Mouse (Mus musculus): ENCODE measurements around the gene Ddx5. TPM values are rescaled to one million over a fixed set of nuclear protein-coding genes. Genes with fewer than 3 reads are reported as not detected.
"Not testable (repeated sequence)": the region's sequence is repeated elsewhere in the genome, so short reads cannot be mapped to it uniquely, and the experiment has no call there.

The Ddx5 gene
- polyA plus RNA-seq, 1 experiment from 2014 or later = 426 TPM

DNA sequence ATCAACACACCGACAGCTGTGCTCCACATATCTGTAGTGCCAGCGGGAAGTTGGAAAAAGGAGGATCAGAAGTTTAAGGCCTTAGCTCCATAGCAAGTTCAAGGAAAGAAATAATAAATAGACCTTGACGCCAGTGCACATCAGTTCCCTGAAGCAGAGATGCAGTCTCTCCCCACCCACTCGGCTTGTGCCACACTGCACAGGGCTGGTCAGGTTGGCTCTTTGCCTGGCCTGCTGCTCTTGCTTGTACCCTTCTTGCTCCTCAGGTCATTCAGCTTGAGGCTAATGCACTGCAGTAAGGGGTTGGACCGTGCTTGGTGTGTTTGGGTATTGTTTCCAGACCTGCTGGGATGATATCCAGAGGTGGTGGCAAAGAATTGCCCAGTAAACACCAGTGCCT is 28.5 kb downstream of the Ddx5 start:
- Histone ChIP-seq H3K27me3 (no peaks in the 10 kb centered on the region), H3K4me1 (replicated peaks) (peaks cover 9% of the 10 kb centered on the region; the same call in 1 of the 2 replicates), H3K4me3 (replicated peaks) (no peak overlapping the region), H3K27ac (no peak overlapping the region), H3K4me2 (no peak overlapping the region), H3K9me3 (no peaks in the 10 kb centered on the region), H3K36me3 (peaks cover 11% of the 10 kb centered on the region; the same call in 1 of the 2 replicates), H3K9ac (replicated peaks) (no peak overlapping the region)
- 90% methylated on average over 5 of the region's 5 CpGs for WGBS
- no peak for ATAC-seq (ENCODE audit: insufficient number of reproducible peaks, insufficient read depth, low FRiP score, low TSS enrichment, low read depth)

DNA sequence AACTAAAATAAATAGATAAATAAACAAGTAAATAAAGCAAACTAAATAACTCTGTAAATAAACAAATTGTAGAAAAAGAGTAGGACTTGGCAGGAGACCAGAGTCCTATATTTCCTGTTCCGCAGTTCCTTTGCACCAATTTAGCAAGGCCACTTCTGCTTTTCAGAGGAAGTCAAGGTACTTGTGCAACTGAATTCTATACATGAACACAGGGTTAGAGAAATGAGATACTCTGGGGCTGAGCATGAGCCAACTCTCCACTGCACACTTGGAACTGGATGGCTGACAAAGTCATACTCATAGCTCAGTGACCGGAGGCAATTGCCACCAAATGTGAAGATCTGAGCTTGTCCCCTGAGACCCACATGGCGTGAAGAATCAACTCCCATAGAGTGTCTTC is 30.0 kb downstream of the Ddx5 start:
- WGBS = 92% methylated on average over 3 of the region's 3 CpGs
- H3K9ac ChIP-seq (replicated peaks) = no peak overlapping the region
- ATAC-seq (ENCODE audit: insufficient number of reproducible peaks, insufficient read depth, low FRiP score, low TSS enrichment, low read depth) = no peak

DNA sequence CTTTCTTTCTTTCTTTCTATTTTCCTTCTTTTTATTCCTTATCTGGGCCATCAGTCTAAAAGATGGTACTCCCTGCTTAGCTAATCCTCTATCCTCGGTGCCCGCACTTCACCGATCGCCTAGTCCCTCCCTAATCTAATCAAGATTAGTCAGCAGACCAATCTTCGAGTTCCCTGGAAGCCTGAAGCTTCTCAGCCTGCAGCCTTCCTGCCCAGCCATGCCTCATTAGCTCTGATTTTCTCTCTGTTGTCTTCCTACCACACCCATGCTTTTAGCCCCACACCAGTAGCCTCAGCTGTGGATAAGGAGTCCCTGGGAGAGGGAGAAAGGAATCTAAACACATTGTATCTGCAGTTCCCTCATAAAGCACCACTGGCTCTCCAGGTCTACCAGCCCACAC is 33.4 kb downstream of the Ddx5 start:
- no peaks in the 10 kb centered on the region for H3K27me3 ChIP-seq
- H3K4me1 ChIP-seq (replicated peaks) = no peaks in the 10 kb centered on the region
- no peaks in the 10 kb centered on the region for H3K36me3 ChIP-seq
- H3K9ac ChIP-seq (replicated peaks) = no peak overlapping the region
- H3K4me2 ChIP-seq = no peak overlapping the region
- H3K9me3 ChIP-seq = no peaks in the 10 kb centered on the region
- ATAC-seq (ENCODE audit: insufficient number of reproducible peaks, insufficient read depth, low FRiP score, low TSS enrichment, low read depth) = no peak
- WGBS = 77% methylated on average over 5 of the region's 5 CpGs
- no peak overlapping the region for H3K27ac ChIP-seq
- H3K4me3 ChIP-seq (replicated peaks) = no peak overlapping the region

More for the DNA sequence above, 30.0 kb downstream of the Ddx5 start:
- H3K9me3 ChIP-seq = no peaks in the 10 kb centered on the region
- H3K4me1 ChIP-seq (replicated peaks) = peaks cover 9% of the 10 kb centered on the region; the same call in 1 of the 2 replicates
- no peak overlapping the region for H3K4me2 ChIP-seq
- no peaks in the 10 kb centered on the region for H3K36me3 ChIP-seq
- H3K27ac ChIP-seq = no peak overlapping the region
- no peaks in the 10 kb centered on the region for H3K27me3 ChIP-seq
- no peak overlapping the region for H3K4me3 ChIP-seq (replicated peaks)

DNA sequence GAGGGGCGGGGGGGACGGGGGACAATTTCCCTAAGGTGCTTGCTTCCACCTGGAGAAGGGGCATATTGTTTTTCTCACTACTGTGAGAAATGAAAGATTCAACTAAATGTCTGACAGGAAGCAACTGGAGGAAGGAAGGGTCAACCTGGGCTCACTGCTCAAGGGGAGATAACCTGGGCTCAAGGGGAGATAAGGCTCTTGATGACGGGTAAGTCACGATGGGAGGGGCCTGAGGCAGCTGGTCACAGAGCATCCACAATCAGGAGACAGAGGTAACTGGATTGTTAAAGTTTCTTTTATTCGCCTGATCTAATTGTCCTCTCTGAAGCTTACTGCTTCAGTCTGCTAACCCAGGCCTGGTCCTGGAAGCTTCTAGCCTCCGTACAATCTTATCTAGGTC is 35.7 kb downstream of the Ddx5 start:
- Histone ChIP-seq H3K4me1 (replicated peaks) (no peaks in the 10 kb centered on the region), H3K4me2 (no peak overlapping the region), H3K9me3 (no peaks in the 10 kb centered on the region), H3K4me3 (replicated peaks) (no peak overlapping the region), H3K27me3 (no peaks in the 10 kb centered on the region), H3K27ac (no peak overlapping the region), H3K36me3 (no peaks in the 10 kb centered on the region), H3K9ac (replicated peaks) (no peak overlapping the region)
- WGBS = 86% methylated on average over 6 of the region's 6 CpGs
- ATAC-seq (ENCODE audit: insufficient number of reproducible peaks, insufficient read depth, low FRiP score, low TSS enrichment, low read depth) = no peak

DNA sequence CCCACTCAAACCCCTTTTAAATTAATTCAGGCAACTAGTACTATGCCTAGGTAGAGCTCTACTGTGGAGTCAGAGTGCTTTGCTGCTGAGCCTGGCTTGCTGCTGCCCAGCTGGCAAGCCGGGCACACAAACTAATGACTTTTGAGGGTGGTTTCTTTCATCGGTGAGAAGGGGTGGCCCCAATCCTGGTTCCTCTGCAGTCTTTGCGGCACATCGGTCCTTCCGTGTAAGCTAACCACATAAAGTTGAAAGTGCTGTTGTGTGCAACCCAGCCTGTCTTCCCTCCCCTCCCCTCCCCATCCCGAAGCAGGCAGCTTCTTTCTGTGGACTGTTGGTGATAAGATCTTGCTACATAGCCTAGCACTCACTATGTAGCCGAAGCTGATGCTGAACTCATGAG is 36.9 kb downstream of the Ddx5 start:
- Histone ChIP-seq H3K27me3 (no peaks in the 10 kb centered on the region), H3K36me3 (no peaks in the 10 kb centered on the region), H3K4me3 (replicated peaks) (no peak overlapping the region), H3K4me2 (no peak overlapping the region), H3K27ac (no peak overlapping the region), H3K4me1 (replicated peaks) (no peaks in the 10 kb centered on the region), H3K9me3 (peaks cover 10% of the 10 kb centered on the region; the same call in 1 of the 2 replicates), H3K9ac (replicated peaks) (no peak overlapping the region)
- ATAC-seq (ENCODE audit: insufficient number of reproducible peaks, insufficient read depth, low FRiP score, low TSS enrichment, low read depth) = no peak
- WGBS = 78% methylated on average over 7 of the region's 7 CpGs

DNA sequence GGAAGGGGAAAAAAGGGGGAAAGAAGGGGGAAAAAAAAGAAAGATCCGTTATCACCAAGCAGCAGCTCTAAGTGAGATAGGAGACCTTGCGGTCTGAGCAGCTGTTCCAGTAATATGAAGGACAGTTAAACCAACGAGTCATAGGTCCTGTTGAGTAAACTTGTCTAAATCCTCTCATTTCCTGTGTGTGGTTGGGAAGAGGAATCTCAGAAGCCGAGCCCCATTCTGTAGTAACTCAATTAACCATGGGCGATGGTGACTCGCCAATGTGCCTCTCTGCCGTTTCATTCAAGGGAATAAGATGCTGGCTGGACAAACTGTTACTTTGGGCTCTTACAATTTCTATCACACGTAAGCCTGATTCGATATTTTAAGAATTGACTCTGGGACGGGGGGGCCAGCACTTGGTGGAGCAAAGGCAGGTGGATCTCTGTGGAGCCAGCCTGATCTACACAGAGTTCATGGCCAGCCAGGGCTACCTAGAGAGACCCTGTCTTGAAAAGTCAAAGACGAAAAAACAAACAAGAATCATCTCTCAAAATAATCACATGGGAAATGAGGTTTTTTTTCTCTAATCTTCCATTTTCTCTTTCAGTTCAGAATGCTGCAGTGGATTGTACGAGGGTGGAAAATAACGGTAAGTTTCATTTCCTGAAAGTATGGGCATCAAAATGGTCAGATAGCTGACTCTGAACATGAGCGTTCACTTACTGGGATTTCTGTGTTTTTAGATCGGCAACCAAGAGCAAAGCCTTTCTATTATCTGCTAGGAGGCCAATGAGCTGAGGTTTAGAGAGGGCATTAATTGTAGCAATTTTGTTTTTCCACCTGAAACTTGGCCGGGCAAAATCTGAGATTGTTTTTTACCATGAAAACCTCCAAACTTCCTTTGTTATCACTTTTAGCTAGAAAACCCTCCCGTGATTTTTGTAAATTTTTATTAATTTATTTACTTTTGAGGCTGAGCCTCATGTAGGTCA is 37.7 kb downstream of the Ddx5 start, which contains the start of gene Milr1:
Milr1 (plus strand) TSS at position 188 of the 980 bp plus-strand sequence.
- Histone ChIP-seq H3K4me3 (replicated peaks) (no peak within 1 kb of the TSS), H3K4me2 (no peak within 1 kb of the TSS), H3K9me3 (peaks cover 11% of the 10 kb centered on the region; the same call in 1 of the 2 replicates), H3K36me3 (no peaks in the 10 kb centered on the region), H3K27ac (no peak within 1 kb of the TSS), H3K4me1 (replicated peaks) (no peaks in the 10 kb centered on the region), H3K9ac (replicated peaks) (no peak within 1 kb of the TSS), H3K27me3 (no peaks in the 10 kb centered on the region)
- WGBS = 85% methylated on average over 17 of the region's 17 CpGs
- no peak for ATAC-seq (ENCODE audit: insufficient number of reproducible peaks, insufficient read depth, low FRiP score, low TSS enrichment, low read depth)

DNA sequence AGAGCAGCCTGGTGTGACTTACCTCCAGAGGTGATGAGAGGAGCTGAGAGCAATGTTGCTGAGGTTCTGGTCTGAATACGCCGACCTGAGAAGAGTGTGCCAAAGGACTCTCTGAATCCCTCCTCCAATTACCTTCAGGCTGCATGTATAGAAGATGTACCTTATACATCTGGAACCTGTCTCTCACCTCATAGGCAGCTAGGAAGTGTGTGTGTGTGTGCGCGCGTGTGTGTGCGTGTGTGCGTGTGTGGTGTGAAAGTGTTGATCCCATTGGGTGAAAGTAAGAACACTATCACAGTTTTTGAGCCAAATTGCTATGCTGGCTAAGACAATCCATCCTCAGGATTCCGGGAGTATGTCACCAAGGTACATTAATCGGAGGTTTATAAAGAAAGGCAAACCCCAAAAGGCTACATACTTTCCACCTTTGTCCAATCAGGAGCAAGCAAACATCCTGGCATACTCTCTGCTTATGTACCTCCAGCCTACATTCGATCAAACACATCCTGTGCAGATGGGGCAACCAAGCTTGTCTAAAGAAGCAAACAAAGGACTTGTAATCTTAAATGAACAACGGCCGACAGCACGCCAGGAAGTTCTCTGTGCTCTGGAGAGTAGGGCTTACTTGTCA is 38.7 kb downstream of the Ddx5 start, which contains the start of gene Pecam1:
Pecam1 (minus strand) TSS at position 508 of the 631 bp plus-strand sequence.
- Histone ChIP-seq H3K36me3 (no peaks in the 10 kb centered on the region), H3K4me3 (replicated peaks) (no peak within 1 kb of the TSS), H3K4me1 (replicated peaks) (no peaks in the 10 kb centered on the region), H3K9me3 (peaks cover 11% of the 10 kb centered on the region; the same call in 1 of the 2 replicates), H3K9ac (replicated peaks) (no peak within 1 kb of the TSS), H3K27me3 (no peaks in the 10 kb centered on the region), H3K27ac (no peak within 1 kb of the TSS), H3K4me2 (no peak within 1 kb of the TSS)
- WGBS = 89% methylated on average over 13 of the region's 13 CpGs
- ATAC-seq (ENCODE audit: insufficient number of reproducible peaks, insufficient read depth, low FRiP score, low TSS enrichment, low read depth) = no peak

DNA sequence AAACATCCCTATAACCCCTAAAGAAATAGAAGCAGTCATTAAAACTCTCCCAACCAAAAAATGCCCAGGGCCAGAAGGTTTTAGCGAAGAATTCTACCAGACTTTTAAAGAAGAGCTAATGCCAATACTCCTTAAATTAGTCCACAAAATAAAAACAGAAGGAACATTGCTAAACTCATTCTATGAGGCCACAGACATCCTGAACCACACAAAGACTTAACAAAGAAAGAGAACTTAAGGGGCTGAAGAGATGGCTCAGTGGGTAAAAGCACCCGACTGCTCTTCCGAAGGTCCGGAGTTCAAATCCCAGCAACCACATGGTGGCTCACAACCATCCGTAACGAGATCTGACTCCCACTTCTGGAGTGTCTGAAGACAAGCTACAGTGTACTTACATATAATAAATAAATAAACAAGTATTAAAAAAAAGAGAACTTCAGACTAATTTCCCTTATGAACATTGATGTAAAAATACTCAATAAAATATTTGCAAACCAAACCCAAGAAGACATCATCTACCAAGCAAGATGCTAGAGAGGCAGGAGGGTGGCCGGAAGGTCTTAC is 39.3 kb downstream of the Ddx5 start:
- H3K27me3 ChIP-seq; H3K4me3 ChIP-seq (replicated peaks); H3K36me3 ChIP-seq; ATAC-seq (ENCODE audit: insufficient number of reproducible peaks, insufficient read depth, low FRiP score, low TSS enrichment, low read depth); H3K4me2 ChIP-seq; H3K4me1 ChIP-seq (replicated peaks); H3K27ac ChIP-seq; H3K9ac ChIP-seq (replicated peaks): not testable (repeated sequence)
- H3K9me3 ChIP-seq = peaks cover 11% of the 10 kb centered on the region; the same call in 1 of the 2 replicates
- 97% methylated on average over 7 of the region's 7 CpGs for WGBS

DNA sequence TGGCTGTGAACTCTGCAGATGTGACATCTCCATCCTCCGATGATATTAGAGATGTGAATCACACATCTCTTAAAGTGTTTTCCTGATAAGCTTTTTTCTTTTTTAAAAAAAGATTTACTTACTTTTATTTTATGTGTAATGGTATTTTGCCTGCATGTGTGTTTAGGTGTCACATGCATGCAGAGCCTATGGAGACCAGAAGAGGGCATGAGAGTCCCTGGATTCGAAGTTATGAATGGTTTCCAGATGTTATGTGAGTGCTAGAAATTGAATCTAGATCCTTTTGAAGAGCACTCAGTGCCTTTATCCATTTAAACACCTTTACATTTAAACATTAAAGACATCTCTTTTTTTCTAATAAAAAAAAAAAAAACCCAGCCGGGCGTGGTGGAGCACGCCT is 44.0 kb downstream of the Ddx5 start:
- H3K4me3 ChIP-seq (replicated peaks) = no peak overlapping the region
- 88% methylated on average over 5 of the region's 5 CpGs for WGBS
- H3K27me3 ChIP-seq = no peaks in the 10 kb centered on the region

DNA sequence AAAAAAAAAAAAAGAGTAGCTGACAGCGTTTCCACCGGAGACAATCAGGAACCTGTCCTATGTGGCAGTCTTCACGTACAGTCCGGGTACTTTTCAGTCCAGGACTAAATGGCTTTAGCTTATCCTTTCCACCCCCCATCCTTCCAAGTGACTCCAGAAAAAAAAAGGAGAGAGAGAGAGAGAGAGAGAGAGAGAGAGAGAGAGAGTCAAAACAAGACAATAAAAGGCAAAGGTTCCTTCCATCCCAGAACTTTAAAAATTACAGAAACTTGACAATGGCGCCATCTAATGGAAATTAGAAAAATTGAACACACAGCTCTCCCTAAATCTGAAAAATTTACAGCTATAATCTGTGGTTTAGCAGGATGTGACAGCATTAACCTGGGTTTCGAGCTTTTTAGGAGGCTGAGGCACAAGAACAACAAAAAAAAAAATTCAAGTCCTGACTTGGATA is 46.6 kb downstream of the Ddx5 start:
- no peak overlapping the region for H3K27ac ChIP-seq
- no peaks in the 10 kb centered on the region for H3K27me3 ChIP-seq
- ATAC-seq (ENCODE audit: insufficient number of reproducible peaks, insufficient read depth, low FRiP score, low TSS enrichment, low read depth) = no peak
- H3K9me3 ChIP-seq = peaks cover 3% of the 10 kb centered on the region; the same call in 1 of the 2 replicates
- H3K4me3 ChIP-seq (replicated peaks) = no peak overlapping the region
- 41% methylated on average over 6 of the region's 6 CpGs for WGBS
- H3K36me3 ChIP-seq = no peaks in the 10 kb centered on the region
- H3K9ac ChIP-seq (replicated peaks) = no peak overlapping the region
- no peak overlapping the region for H3K4me2 ChIP-seq
- no peaks in the 10 kb centered on the region for H3K4me1 ChIP-seq (replicated peaks)

More for the DNA sequence above, 44.0 kb downstream of the Ddx5 start:
- Histone ChIP-seq H3K36me3 (no peaks in the 10 kb centered on the region), H3K4me2 (no peak overlapping the region), H3K9ac (replicated peaks) (no peak overlapping the region), H3K27ac (no peak overlapping the region), H3K9me3 (peaks cover 11% of the 10 kb centered on the region; the same call in 1 of the 2 replicates), H3K4me1 (replicated peaks) (no peaks in the 10 kb centered on the region)
- no peak for ATAC-seq (ENCODE audit: insufficient number of reproducible peaks, insufficient read depth, low FRiP score, low TSS enrichment, low read depth)

DNA sequence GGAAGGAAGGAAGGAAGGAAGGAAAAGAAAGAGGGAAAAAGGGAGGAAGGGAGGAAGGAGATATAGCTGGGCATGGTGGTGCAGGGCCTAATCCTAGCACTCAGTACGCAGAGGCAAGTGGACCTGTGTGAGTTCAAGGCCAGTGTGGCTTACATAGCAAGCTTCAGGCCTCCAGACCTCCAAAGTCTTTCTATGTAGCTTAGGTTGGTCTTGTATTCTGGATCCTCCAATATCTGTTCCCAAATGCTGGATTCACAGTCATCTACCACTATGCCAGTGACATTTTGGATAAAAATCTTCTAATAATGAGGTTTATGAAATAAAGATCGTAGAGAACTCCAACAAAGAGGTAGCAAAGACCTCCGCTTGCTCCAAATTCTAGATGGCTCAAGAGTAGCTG is 47.2 kb downstream of the Ddx5 start:
- H3K27ac ChIP-seq = no peak overlapping the region
- H3K4me2 ChIP-seq = no peak overlapping the region
- no peak overlapping the region for H3K9ac ChIP-seq (replicated peaks)
- no peaks in the 10 kb centered on the region for H3K9me3 ChIP-seq
- H3K4me3 ChIP-seq (replicated peaks) = no peak overlapping the region
- H3K4me1 ChIP-seq (replicated peaks) = peaks cover 4% of the 10 kb centered on the region; the same call in 1 of the 2 replicates
- WGBS = 92% methylated on average over 3 of the region's 3 CpGs
- no peaks in the 10 kb centered on the region for H3K27me3 ChIP-seq
- no peaks in the 10 kb centered on the region for H3K36me3 ChIP-seq
- no peak for ATAC-seq (ENCODE audit: insufficient number of reproducible peaks, insufficient read depth, low FRiP score, low TSS enrichment, low read depth)

All from limb, embryonic 12.5 days (tissue).